Mouse (Mus musculus): ENCODE results near the gene Dock2. TPM values are rescaled to one million over a fixed set of nuclear protein-coding genes. Genes with fewer than 3 reads are reported as not detected.
A peak's percentile ranks its signal among the peaks of the same experiment; 100 is the strongest.
"Not testable (repeated sequence)": the region's sequence is repeated elsewhere in the genome, so short reads cannot be mapped to it uniquely, and the experiment has no call there.

Dock2 gene
- total RNA-seq, 2 experiments from 2014 or later, result 3.0 to 5.8 TPM

DNA sequence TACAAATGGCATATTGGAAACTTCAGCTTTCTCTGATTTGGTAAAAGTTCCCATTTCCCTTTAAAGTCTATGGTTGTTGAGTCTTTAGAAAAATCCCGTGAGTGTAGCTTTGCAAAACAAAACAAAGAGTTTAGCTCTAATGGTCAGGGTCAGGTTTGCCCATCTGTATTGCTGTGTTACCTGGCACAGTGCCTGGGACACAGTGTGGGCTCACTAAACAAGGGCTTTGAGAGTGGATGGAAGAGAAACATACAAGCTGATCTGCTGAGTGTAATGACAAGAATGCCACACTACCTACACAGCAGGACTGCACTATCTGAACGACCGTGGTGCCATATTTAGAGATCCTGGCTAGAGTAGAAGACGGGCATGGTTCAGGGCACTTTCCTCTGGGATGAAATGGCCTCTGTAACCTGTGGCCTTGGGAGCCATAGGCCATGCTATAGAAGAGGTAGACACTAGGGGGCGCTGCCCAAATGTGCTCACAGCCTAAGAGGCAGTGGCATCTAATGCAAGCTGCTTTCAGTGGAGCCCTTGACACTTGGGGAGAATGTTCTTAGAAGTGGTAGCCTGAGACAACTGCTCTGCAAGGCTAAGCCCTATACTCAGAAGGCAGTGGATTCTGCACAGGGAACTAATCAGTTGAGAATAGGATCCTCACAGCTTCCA is 547.5 kb downstream of the Dock2 start:
- intact Hi-C loops (cut with DNase I), result no loop called here
- no peak for DNase-seq

DNA sequence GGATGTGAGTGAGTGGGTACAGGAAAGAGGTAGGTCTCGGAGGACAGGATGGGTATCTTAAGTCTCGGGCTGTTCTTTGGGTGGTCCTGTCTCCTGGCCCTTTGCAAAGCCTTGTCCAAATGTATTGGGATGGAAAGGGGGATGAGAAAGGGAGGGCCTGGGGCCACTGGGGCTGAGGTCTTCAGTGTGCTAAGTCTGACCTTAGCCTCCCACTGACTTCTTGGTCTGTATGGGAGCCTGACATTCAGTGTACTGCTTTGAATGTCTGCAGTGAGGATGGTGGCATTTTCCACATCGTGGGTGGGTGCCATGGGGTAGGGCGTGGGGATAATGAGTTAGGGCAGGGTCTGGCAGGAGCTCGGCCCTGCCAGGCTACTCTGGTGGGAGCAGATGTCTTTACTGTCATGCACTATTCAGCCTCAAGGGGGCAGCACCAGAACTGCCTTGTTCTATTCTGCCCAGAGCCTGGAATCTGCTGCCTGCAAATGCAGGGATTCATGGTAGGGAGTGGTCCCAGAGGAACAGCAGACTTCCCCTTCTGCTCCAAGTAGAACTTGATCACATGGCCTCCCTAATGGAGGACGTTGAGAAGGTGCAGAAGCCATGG is 554.8 kb downstream of the Dock2 start:
- DNase-seq, result peak; percentile 36 to 68
- intact Hi-C loops (cut with DNase I), result loop anchor here (5.0 kb wide), 1 partner anchor 588 kb away; no protein-coding TSS in a partner anchor

DNA sequence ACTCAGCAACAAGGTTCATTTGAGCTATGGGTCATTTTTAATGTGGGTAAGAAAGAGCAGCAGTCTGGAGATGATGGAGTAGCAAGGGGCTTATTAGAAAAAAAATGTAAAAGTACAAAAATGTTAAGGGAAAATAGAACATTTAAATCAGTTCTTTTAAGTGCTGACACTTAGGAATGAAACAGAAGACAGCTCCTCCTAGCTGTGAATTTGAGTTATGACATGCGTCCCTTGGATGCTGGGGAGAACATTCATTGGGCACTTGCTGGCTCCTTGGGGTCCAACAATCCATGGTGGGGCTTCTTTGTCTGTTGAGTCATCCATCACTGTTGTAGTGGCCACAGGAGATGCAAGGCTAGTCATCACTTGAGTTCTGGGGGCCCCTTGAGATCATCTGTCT is 556.5 kb downstream of the Dock2 start:
- DNase-seq, result no peak
- intact Hi-C loops (cut with DNase I), result loop anchor here (5.0 kb wide), 1 partner anchor 590 kb away; no protein-coding TSS in a partner anchor

DNA sequence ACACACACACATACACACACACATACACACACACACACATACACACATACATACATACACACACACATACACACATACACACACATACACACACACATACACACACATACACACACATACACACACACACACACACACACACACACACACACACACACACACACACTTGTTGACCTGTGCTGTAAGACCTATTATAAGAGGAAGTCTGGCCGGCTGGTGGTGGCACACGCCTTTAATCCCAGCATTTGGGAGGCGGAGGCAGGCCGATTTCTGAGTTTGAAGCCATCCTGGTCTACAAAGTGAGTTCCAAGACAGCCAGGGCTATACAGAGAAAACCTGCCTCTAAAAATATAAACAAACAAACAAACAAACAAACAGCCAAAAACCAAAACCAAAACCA is 563.1 kb downstream of the Dock2 start:
- intact Hi-C loops (cut with DNase I), result not testable (repeated sequence)

DNA sequence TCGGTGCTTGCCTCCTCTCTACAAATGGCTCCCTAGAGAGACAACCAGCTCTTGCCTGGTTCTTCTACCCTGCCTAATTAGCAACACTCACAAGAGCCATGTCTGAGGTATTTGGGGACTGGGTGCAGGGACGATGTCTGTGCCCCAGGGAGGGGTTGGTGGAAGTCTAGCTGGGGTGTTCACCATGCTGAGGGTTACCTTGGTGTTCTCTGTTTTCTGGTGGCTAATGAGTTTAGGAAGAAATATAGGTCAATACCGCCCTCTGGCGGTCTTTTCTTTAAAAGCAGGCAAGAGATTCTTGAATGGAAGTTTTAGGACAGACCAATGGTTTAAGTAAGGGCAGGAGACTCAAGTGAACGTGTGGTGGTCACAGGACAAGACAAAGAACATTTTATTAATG is 570.8 kb downstream of the Dock2 start:
- DNase-seq, result peak; percentile 60 to 80
- intact Hi-C loops (cut with DNase I), result loop anchor here (1.0 to 10.0 kb wide), 5 partner anchors 64 to 488 kb away; no protein-coding TSS in a partner anchor

More for the DNA sequence above, 563.1 kb downstream of the Dock2 start:
- not testable (repeated sequence) for DNase-seq

DNA sequence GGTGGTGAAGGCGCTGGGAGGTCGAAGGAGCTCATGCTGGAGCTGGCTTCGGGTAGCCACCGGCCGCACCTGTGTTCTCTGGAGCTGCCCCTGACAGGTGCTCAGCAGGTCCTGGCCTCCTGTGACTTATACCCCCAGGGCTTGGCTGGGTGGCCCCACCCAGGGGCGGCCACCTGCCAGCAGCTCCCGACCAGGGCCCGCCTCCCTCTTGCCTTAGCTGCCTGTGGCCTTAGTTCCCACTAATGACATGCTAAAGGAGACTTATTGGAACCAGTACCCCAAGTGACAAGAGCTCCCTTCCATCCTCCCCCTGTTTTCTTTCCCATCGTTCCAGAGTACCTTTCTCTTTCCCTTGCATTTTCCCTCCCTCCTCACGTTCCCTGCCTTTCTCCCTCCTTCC is 575.7 kb downstream of the Dock2 start, which contains the start of gene Foxi1:
Gene Foxi1, minus strand, starts transcription at position 101 of the 400 bp plus-strand sequence.
- DNase-seq, result no peak
- intact Hi-C loops (cut with DNase I), result no loop called here

DNA sequence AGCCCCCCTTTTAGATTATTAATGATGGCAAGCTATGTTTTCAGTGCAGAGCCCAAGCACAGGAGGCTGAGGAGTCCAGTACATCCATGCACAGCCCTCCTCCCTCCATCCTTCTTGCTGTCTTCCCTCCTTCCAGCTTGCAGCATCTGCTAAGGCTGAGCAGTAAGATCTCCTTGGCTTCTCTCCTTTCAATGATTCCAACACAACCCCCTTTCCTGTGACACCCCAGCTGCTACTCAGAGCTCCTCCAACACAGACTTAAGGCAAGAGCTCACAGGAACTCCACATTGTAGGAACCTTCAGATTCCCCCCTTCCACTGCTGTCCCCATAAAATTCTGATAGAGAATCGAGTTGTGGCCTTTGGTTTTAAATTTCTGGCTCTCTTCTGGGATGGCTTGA is 580.9 kb downstream of the Dock2 start:
- no peak for DNase-seq
- intact Hi-C loops (cut with DNase I), result no loop called here

DNA sequence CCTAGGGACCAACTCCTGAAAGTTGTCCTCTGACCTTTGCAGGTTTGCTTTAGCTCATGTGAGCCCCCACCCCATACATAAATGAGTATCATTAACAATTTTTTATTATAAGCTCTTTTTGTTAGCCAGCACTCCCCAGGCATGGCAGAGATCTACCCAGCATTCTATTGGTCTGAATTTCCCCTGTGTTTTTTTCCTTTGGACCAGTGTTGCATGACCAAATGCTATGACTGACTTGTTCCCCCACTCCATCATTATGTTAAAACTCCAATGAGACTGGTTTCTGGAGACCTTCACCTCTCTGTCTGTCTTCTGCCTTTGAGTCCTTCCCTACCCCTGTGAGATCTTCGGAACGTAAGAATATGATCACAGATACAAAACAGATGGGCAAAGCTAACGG is 588.5 kb downstream of the Dock2 start:
- intact Hi-C loops (cut with DNase I), result no loop called here
- no peak for DNase-seq

DNA sequence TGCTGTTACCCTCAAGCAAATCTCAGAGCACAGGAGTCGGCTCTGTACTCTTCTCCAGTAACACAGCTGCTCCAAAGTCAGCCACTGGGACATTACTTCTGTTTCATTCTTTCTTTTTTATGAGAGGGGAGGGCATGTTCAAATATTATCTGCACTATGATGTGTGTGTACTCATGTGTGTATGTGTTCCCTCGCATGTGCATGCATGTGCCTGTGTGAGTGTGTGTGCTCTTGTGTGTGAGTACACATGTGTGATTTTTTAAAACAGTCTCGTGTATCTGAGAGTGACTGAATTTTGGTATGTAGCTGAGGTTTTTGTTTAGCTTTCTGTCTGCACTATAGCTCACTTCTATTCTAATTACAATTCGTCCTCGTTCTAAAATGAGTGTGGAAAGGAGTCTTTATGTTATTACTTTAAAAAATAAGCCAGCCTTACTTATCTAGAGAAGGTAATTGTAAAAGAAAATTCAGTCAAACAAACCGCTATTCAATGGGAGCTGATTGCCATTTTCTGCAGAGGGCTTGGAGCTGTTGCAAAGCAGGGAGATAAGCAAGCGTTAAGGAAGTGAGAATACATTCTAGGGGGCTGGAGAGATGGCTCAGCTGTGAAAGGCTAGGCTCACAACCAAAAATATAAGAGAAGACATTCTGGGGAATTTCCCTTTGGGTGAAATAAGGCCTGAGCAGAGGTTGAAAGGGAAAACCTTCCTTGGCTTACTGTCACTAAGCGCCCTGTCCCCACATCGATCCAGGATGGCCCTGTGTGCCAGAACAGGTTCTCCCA is 589.3 kb downstream of the Dock2 start:
- DNase-seq, result no peak
- intact Hi-C loops (cut with DNase I), result no loop called here

DNA sequence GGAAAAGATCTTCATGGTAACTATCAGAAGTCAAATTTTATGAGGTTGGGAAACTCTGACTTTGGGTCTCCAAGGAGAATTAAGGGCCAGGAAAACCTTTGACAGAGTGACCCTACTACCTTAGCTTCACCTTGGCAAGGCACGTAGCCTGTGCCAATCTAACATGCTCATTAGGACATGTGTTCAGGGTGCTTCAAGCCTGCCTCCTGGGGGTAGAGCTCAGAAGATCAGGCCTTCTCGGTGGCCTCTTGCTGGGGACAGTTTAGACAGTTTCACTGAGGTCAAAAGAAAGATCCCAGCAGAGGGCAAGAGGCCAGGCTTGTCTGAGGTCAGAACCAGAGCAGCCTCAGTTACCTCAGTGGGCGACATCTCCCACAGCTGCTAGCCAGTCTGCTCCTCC is 590.0 kb downstream of the Dock2 start:
- intact Hi-C loops (cut with DNase I), result no loop called here

DNA sequence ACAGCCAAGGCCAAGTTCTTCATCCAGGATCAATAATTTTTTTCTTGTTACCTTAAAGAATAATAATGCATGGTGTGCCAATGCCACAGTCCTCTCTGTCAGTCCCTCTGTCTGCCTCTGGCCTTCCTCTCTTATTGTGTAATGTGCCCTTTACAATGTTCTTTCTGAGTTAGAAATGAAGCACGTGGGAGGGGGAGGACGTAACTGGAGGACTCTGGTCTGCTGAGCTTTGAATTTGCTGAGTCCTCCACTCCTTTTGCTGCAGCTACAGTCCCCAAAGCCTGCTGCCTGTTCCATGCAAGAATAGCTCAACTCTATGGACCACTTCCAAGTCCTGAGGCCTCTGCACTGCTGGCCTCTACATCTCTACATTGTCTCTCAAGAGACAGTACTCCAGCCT is 599.4 kb downstream of the Dock2 start:
- intact Hi-C loops (cut with DNase I), result no loop called here
- no peak for DNase-seq

More for the DNA sequence above, 590.0 kb downstream of the Dock2 start:
- DNase-seq, result no peak

DNA sequence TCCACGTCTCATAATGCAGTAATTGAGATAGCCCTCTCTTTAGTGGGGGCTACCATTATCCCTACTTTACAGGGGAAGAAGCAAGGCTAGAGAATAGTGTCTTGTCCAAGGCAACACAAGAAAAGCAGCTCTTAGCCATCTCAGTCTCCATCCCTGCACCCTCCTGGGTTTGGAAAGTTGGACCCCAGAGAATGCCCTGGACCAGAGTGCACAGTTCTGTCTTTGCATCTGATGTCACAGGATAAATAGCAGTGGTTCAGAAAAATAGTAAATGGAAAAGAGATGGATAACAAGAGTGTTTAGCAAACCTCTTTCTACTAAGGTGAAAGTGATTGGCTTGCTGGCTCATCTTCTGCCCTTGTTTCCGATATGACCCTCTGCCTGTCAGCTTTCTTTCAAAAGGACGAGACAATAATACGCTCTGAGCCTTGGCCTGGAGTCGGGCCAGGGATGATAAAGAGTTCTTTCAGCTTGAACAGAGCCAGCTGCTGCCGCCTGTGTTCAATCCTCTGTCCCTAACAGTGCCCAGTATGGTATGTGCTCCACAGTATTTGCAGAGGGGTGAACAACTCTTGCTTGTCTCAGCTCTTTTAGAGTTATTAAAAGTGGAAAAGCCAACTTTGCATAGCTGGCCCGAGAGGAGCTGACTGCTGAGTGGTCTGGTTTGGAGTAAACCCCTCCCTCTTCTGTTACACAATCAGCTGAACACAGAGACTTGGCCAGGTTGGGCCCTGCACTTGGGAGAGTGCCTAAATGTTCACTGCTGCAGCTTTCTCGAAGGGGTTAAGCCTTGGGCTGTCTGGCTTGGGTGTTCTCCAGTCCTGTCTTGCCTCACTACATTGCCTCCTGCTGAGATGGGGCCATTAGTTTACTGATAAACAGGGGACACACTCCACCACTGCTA is 602.2 kb downstream of the Dock2 start:
- DNase-seq, result peak; percentile 62 to 64
- intact Hi-C loops (cut with DNase I), result no loop called here

DNA sequence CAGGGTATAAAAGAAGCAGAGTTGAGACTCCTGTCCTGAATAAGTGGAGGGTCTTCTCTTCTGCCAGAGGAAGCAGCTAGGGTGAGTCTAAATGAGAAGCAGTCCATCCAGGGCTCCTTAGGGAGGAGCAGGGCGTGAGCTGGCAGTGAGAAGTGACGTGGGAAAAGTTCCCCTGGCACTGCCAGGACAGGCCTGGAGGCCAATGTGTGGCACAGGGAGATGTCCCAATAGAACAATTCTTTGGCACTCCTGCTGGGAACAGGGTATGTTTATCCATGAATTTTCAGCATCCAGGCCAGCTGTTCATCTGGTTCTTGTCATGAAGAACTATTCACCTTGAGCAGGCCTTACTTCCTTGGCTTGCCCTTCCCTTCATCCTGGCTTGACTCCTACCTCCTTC is 604.9 kb downstream of the Dock2 start:
- intact Hi-C loops (cut with DNase I), result no loop called here
- DNase-seq, result no peak

Other genes starting within 250 kb of the Dock2 start
- gene Spdl1, start 49.7 kb upstream of the Dock2 start, total RNA-seq (2021), result 1 to 10 TPM; 1.1 to 1.7 TPM

All from heart, postnatal 14 days (tissue).